Mouse (Mus musculus) gastrocnemius, postnatal 25 days (tissue): ENCODE measurements at regions not wholly inside any gene's neighbourhood (a gene's known extent, or its start where the extent isn't known, plus 50 kb on each side); places are given as distances from the start of the nearest gene placed in this dataset.

ENCODE experiments used
- DNase-seq: peaks from one replicate; pipeline ENCODE4 v3.0.0; 2022

DNA sequence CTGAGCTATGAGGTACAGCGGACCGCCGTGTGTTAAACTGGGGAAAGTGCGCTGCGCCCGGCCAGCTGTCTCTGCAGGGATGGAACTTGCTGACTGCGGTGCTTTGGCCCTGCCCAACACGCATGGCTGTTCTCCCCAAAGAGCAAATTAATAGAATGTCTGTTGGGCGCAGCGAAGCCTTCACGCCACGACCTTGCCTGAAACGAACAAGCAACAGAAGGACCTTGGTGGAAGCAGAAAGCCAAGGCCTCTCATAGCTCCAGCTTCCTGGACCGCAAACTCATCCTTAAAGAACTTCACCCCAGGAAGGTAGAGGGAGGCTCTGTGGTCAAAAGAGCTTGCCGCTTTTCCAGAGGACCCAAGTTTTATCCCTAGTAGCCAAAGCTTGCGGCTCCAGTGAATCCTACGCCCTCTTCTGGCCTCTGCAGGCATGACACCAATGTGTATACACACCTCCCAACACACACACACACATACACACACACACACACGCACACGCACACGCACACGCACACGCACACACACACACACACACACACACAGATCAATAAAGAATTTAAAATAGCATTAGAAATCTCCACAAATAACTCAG is 110.2 kb upstream of the Ctnnb1 start:
- no peak for DNase-seq

DNA sequence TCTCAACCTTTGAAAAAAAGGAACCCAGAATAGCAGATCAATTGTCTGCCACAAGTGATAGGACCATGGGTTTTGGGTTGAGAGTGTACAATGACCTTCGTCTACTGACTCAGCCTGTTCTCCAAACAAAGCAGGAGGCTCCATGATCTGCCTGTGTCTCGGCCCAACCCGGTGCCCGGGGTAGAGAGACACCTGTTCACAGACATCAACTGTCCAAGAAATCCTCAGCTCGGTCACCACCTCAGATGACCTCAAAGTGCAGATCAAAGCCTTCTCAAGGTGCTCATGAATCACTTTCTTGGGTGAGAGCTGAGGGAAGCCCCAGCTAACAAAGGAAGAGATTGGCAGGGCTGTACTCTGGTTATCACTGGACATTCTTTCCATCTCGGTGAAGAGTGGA is 108.1 kb upstream of the Ctnnb1 start:
- DNase-seq = no peak

DNA sequence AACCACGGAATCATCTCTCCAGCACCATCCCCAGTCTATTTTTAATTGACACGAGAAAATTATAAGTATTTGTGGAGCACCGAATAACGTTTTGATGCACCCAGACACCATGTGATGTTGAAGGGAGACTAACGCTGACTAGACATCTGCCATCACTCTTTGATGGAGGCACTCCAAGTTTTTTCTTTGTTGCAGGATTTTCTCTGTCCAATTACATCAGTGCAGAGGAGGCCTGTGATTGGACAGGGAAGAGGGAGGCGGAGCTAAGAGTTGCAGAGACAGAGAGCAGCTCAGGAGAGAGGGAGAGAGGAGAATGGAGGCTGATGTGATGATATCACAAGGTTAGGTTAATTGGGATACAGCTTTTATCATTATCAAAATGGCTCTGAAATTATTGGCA is 105.6 kb upstream of the Ctnnb1 start:
- DNase-seq = no peak

DNA sequence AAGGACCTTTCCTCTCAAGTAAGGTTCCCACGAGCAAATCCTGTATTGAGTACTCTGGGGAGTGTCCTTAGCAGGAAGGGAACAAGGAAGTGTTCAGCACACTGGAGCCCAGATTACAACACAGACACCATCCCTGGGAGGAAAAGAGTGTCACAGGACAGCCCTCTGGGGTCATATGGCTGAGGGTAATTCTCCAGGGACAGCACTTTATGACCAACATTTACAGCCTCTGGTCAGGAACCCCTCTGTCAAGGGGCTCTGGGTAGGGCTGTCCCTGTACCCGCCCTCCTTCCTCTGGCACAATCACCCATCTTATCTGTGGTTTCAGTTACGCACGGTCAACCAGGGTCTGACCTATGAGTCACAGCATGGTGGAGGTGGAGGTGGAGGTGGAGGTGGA is 102.8 kb upstream of the Ctnnb1 start:
- DNase-seq = no peak

DNA sequence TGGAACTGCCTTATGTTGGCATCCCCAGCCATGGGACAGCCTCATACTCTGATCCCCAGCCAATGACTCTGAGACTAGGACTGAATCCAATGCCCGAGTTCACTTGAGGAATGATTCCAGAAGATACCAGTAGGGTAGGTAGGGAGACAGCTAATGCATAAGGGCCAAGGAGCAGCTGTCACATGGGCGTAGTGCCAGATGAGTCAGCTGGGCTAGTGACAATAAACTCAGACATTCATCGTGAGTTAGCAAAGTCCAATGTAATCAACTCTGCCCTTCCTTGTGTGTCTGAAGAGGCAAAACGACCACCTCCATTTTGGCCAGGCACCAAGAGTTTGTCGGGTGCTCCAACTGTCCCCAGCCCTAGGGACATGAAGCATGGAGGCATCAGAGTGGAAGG is 98.5 kb upstream of the Ctnnb1 start:
- DNase-seq = peak; percentile 59

DNA sequence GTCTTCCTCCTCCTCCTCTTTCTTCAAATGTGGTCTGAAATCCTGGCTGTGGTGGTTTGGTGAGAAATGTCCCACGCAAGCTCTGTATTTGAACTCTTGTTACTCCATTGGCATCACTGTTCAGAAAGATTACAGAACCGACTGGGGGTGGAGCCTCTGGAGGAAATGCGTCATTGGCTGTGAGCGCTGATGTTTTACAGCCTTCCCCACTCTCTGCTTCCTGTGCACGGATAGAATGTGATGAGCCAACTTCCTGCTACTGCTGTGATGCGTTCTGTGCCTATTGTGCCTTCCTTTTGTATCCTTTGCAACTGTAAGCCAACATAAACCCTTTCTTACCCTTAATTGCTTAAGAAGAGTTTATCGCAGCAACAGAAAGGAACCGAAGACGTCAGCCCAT is 94.8 kb upstream of the Ctnnb1 start:
- DNase-seq = no peak

DNA sequence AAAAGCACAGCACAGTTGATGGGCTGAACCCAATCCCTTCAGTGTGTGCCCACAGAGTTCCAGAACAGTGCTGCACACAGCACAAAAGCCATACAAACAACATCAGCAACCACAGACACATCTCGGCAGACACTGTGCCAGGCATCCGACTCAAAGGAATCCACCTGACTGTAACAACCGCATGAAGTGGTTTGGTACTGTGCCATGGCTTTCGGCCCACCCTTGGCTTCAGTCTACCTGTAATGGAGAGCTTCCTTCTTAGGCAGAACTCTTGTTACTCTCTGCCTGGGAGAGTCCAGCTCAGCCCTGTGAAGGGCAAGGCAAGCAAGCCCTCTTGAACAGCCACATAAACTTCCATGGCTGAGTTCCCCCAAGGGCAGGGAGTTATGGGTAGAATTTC is 93.4 kb upstream of the Ctnnb1 start:
- DNase-seq = no peak

DNA sequence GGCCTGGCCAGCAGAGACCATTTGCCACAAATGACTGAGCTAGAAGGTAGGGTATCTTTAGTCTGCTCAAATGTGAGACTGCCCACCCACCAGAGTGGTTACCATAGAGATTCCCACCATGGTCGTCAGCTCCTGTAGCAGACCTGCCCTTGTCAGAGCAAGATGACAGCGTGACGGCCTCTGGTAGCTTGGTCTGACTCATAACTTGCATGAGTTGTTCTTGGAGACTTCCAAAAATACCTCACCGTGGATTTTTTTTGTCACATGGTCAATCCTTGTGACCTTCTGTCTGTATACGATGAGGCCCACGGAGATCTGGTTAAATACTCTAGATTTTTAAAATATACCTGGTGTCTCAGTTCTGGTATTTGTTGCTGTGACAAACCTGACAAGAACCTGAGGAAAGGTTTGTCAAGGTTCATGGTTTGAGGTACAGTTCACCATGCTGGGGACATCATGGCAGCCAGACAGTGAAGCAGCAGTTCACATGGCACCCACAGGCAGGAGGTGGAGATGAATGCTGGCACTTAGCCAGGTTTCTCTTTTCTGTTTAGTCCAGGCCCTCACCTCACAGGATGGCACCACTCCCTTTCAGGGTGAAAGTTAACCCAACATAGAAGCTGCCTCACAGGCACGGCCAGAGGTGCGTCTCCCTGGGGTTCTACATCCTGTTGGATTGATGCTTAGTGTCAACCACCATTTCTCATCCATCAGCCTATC is 91.4 kb upstream of the Ctnnb1 start:
- no peak for DNase-seq

DNA sequence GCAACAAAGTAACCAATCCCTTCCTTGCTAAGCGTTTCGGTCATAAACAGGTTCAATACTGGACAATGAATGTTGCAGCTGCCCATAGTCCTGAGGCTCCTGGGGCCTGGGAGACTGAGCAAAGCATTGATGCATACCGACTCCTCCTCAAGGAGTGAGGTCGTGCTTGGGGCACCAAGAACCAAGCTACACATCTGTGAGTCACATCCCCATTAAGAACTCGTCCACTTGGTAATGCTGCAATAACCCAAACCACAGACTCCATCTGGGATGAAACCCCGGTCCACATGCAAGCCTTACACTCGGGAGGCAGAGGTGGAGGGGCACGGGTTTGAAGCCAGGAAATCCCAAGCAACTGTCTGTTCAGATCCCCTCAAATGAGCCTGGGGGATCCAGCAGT is 85.3 kb upstream of the Ctnnb1 start:
- DNase-seq = no peak

DNA sequence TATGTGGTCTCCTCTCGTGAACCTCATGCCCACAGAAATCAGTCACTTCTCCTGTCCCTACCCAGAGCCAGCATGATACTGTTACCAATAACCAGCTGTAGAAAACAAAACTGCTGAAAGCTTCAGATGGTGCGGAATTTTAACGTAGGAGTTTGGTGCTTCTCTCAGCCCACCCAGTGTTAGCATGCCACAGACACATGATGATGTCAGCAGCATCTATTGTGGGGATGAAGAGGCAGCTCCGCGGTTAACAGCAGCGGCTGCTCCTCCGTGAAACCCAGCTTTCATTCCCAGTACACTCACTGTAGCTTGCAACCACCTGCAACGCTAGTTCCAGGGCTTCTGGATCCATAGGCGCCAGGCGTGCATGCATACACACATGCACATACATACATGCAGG is 83.5 kb upstream of the Ctnnb1 start:
- no peak for DNase-seq

DNA sequence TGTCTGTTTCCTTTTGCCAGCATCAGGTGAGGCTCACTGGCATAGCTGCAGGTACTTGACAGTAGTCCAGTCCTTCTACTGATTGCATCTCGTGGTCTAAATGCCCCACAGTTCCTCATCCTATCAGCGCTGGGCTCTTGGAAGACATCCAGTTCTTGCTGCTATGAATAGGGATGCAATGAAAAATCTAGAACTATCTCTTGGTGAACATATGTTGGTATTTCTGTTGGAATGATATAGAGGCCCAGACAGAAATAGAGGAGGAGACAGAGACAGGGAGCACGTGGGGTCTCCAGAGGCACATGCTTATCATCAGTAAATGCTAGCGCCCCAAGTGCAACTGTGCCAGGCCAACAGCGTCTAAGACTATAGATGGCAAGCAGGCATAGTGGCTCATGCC is 81.4 kb upstream of the Ctnnb1 start:
- no peak for DNase-seq

DNA sequence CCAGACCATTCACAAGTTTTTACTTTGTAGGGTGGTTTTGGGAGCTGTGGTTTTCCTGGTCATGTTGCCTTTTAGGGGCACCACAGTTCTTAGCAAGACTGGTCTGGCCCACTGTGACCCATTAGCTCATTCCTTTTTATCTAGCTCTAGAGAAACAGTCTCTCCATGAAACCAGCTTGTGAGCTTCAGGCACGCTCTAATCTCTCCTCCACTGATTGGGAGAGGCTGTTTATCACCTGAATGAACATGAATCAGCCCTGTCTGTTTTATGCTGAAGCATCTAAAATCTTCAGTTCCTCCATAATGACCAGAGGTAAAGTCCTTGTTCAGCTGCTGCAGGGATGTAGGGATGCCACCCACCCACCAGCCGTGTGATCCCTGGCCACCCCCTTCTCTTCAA is 80.1 kb upstream of the Ctnnb1 start:
- DNase-seq = no peak

DNA sequence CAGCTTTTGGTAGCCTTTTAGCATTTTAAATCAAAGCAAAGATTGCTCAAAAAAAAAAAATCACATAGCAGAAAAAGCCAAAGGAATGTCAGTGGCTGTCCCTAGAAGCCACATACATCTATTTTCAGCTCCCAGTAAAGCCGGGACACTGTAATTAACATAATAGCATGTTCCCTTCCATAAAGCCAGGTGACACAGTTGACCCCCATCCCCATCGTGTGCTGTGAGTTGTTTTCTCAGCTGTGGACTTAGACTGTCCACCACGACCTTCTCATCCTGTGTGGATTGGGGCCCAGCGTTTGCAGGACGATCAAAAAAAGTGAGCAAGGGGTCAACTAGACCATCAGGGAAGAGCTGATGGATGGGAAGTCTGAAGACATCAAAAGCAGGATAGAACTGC is 78.9 kb upstream of the Ctnnb1 start:
- DNase-seq = no peak

DNA sequence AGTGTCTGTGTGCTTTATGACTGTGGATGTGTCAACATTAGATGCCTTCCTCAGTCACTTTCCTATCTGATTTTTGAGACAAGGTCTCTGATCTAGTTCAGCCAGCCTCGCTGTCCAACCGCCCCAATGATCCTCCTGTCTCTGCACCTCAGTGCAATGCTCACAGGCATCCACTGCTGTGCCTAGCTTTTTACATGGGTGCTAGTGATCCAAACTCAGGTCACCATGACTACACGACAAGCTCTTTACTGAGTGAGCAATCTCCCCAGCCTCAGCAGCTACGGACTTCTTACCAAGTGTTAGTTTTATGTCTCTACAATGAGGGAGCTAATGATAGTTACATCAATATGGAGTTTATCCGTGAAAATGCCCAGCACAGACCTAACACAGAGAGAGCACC is 77.1 kb upstream of the Ctnnb1 start:
- DNase-seq = no peak

DNA sequence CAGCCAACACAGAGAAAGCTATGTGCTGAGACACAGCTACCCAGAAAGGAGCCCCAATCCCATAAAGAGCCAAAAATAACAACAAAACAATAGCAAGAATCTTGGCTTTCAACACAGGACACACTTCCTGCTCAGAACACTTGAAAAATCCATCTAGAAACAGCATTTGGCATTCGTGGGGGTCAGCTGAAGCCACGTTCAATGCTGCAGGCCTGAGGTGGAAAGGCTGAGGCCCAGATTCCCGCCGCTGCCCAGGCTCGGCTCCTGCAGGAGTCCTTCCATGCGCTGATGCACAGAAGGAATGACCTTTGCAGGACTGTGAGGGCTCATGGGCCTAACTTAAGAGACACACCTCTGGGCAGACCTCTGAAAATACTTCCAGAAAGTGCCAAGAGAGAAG is 76.4 kb upstream of the Ctnnb1 start:
- peak; percentile 37 for DNase-seq

DNA sequence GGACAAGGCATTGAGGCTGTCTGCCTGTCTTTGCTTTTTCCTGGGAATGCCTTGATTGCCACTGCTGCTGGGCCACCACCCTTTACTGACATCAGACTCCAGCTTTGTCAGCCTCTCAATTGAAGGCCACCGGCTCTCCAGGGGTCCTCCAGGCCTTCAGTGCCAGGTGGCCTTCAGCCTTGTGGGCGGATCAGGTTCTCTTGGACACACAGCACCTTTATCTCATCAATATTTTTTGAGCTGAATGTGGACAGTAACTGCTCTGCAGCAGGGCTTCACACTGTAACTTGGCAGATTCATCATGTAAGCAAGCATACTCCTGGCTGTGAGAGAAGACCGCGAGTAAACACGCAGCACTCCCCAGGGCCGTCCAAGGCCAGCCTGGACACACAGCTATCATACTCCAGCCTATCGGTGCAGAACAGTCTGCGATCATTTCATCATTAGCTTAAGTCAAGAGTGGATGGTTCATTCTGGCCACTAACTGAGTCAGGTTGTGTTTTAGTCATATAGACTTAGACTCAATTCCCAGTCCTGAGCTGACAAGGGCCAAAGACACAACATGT is 75.9 kb upstream of the Ctnnb1 start:
- DNase-seq = no peak

DNA sequence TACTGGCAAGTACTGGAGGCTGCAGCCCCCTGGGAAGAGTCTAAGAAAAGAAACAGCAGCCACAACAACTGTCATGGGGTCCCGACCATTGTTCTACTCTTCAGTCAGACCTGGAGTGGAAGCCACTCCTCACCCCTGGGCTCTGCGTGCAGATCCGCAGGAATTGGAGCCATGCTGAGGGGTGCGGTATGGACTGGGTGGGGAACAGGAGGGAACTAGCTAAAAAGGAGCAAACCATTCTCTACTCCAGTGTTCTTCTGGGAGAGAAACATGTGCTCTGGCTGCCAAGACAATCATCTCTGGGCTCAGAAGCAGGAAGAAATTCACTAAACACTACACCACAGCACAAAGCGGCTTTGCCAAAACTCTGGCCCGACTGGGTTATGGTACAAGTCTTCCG is 74.7 kb upstream of the Ctnnb1 start:
- peak; percentile 20 for DNase-seq

DNA sequence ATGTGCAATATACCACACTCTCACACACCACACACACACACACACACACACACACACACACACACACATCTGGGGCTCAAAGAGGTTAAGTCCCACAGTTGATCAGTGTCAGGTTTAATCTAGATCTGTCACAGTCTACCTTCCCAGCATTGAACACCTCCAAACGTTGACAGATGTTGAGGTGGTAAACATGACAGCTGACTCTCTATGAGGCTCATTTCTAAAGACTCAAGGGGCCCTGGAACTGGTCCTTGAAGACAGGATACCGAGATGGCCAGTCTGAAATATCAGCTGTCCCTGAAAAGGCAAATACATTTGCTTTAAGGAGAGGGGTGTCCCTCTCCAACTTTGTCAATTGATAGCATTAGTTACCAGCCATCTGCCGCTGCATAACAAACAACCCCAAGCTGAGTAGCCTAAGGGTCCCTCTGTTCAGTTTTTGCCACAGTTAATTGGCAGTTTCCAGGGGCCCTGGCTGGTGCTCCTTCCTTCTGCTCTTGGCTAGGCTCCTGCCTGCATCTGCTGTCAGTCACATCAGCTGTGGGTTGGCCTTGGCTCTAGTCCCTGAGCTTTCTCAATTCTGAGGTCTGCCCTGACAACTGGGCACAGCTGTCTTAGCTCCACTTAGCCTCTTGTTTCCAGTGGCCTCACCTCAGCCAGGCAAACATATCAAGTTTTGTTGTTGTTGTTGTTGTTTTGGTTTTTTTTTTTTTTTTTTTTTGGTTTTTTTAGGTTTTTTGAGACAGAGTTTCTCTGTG is 73.5 kb upstream of the Ctnnb1 start:
- no peak for DNase-seq

DNA sequence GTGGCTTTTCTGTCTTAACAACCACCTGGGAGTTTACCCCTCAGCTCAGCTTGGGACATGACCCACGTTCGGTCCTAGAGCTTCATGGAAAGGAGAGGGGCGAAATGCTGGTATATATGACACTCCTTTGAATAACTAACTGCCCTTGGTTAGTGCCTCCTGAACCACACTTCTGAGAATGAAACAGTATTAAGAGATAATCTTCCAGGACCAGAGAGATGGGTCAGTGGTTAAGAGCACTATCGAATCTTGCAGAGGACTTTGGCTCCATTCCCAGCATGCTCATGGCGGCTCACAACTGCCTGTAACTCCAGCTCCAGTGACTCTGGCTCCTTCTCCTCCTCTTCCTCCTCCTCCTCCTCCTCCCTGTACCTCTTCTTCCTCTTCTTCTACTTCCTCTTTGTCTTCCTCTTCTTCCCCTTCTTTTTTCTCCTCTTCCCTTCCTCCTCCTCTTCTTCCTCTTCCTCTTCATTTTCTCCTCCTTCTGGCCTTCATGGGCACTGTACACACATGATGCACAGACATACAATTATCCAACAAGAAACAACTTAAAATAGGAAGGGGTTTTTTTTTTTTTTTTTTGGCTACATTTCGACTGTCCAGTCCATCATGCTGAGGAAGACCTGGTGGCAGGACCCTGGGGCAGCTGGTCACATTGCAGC is 71.0 kb upstream of the Ctnnb1 start:
- DNase-seq = no peak

DNA sequence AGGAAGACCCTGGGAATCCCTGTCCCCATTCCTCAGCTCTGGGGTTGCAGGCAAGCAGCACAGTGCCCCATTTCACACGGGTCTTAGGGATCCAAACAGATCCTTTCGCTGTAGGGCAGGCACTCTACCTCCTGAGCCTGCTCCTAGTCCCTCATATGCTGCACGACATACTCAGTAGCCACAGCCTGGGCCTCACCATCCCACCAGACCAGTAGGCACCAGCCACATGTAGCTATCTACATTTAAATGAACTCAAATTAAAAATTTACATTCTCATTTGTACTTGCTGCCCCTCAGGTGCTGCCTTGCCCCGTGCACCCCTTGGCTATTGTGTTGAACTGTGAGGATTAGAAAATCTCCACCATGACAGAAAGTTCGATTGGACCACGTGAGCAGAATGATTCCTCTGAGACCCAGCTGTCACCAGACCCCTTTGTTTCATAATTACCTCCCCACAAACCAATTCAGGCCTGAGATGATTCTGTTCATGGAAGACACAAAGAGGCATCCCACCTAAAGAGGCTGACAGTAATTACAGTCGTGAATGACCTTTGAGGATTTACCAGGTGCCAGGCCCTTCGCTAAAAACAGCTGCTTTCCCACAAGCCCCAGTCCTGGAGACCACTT is 67.9 kb upstream of the Ctnnb1 start:
- no peak for DNase-seq

DNA sequence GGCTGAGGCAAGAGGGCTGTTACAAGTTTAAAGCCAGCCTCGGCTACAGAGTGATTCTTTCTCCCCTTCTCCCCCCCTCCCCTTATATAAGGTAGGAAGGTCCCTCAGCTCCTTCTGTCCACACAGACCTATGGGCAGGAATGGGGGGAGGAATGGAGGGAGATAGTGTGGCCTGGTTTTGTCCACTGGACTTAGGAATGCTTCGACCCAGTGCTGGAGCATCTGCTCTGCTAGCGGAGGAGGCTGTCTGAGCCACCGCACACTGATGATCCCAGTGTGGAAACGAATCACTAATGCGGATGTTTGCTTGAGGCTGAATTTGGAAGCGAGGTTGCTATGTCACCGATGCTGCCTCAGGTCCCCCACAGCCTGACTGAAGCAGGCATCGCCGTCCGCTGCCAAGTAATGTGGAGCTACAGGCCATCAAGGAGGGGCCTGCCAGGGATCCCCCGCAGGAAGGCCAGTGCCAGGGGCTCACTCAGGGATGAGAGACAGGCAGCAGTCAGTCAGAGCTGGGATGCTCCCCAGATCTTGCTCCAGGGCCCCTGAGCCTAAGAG is 67.1 kb upstream of the Ctnnb1 start:
- DNase-seq = no peak

DNA sequence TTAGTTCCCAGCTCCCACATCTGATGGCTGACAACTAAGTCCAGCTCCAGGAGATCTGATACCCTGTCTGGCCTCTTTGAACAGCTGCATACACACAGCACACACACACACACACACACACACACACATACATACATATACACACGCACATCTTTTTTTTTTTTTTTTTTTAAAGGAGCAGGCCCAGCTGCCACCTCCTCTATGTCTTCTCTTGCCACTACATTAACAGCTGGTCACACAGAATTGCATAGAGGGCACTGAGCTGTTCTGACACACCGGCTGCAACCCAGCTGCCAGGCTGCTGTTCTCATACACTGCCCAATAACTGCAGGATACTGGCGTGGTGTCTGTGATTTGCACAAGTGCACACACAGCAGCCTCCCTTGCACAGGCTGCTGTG is 64.6 kb upstream of the Ctnnb1 start:
- no peak for DNase-seq
